Mouse (Mus musculus) E14TG2a.4 (cell line): ENCODE measurements at regions not wholly inside any gene's neighbourhood (a gene's known extent, or its start where the extent isn't known, plus 50 kb on each side); places are given as distances from the start of the nearest gene placed in this dataset.

Source experiments
- H3K27me3 ChIP-seq: 2 replicates; pipeline ENCODE4 v1.6.1; 2014; ENCODE audit warnings: low read length, control low read depth; ENCODE audit not compliant: insufficient read depth
- H3K36me3 ChIP-seq: 2 replicates; pipeline ENCODE4 v1.6.1; 2014; ENCODE audit warnings: low read length, control low read depth; ENCODE audit not compliant: insufficient read depth
- H3K4me1 ChIP-seq: replicated peaks from 2 replicates; pipeline ENCODE4 v1.6.1; 2014; ENCODE audit warnings: low read depth, low read length, control low read depth
- H3K4me3 ChIP-seq: replicated peaks from 2 replicates; pipeline ENCODE4 v1.5.1; 2014; ENCODE audit warnings: mild to moderate bottlenecking, low read length
- H3K9me3 ChIP-seq: 2 replicates; pipeline ENCODE4 v1.6.1; 2014; ENCODE audit warnings: low read length, control low read depth
- CTCF ChIP-seq: conservative IDR thresholded peaks from 2 replicates; pipeline ENCODE4 v1.5.1; 2014; ENCODE audit warnings: low read length
- NANOG ChIP-seq: IDR thresholded peaks from 2 replicates; pipeline ENCODE4 v1.6.1; 2014; ENCODE audit warnings: borderline replicate concordance, low read length, mixed read lengths
- POU5F1 ChIP-seq: IDR thresholded peaks from 2 replicates; pipeline ENCODE4 v1.6.1; 2014; ENCODE audit warnings: low read length, borderline replicate concordance

- TF ChIP-seq NANOG (no peak), CTCF (no peak), POU5F1 (no peak)
- Histone ChIP-seq H3K4me1 (no peaks in the 10 kb centered on the region), H3K4me3 (no peak overlapping the region), H3K9me3 (no peaks in the 10 kb centered on the region), H3K27me3 (no peaks in the 10 kb centered on the region), H3K36me3 (no peaks in the 10 kb centered on the region)
These were observed 158.4 kb upstream of the Shisa6 start for GRCm38 (mm10) chr11:66684181-66684580.

GRCm38 (mm10) chr11:66694651-66695266 is 169.0 kb upstream of the Shisa6 start:
- Histone ChIP-seq H3K27me3 (no peaks in the 10 kb centered on the region), H3K9me3 (peaks cover 31% of the 10 kb centered on the region), H3K4me1 (peaks cover 18% of the 10 kb centered on the region), H3K36me3 (no peaks in the 10 kb centered on the region), H3K4me3 (no peak overlapping the region)
- TF ChIP-seq POU5F1 (no peak), CTCF (no peak), NANOG (no peak)

GRCm38 (mm10) chr11:66696791-66697190 is 171.0 kb upstream of the Shisa6 start:
- no peak overlapping the region for H3K4me3 ChIP-seq
- peaks cover 32% of the 10 kb centered on the region for H3K9me3 ChIP-seq
- no peaks in the 10 kb centered on the region for H3K36me3 ChIP-seq
- TF ChIP-seq CTCF (no peak), NANOG (no peak), POU5F1 (no peak; the same call in 1 of the 2 replicates)
- H3K4me1 ChIP-seq, result peaks cover 18% of the 10 kb centered on the region
- H3K27me3 ChIP-seq, result no peaks in the 10 kb centered on the region

GRCm38 (mm10) chr11:66745479-66745878 is 166.3 kb upstream of the Pirt start:
- TF ChIP-seq NANOG, result no peak
- TF ChIP-seq CTCF, result no peak
- TF ChIP-seq POU5F1, result no peak
- H3K4me3 ChIP-seq, result no peak overlapping the region
- H3K27me3 ChIP-seq, result no peaks in the 10 kb centered on the region
- H3K4me1 ChIP-seq, result no peaks in the 10 kb centered on the region
- H3K36me3 ChIP-seq, result no peaks in the 10 kb centered on the region
- peaks cover 4% of the 10 kb centered on the region; the same call in 1 of the 2 replicates for H3K9me3 ChIP-seq

GRCm38 (mm10) chr11:66789997-66790396 is 121.8 kb upstream of the Pirt start:
- H3K4me1 ChIP-seq, result no peaks in the 10 kb centered on the region
- TF ChIP-seq CTCF, result no peak
- no peak for TF ChIP-seq POU5F1
- TF ChIP-seq NANOG, result no peak
- no peaks in the 10 kb centered on the region for H3K9me3 ChIP-seq
- no peaks in the 10 kb centered on the region for H3K36me3 ChIP-seq
- no peak overlapping the region for H3K4me3 ChIP-seq
- H3K27me3 ChIP-seq, result no peaks in the 10 kb centered on the region

GRCm38 (mm10) chr11:66806887-66807286 is 104.9 kb upstream of the Pirt start:
- Histone ChIP-seq H3K27me3 (no peaks in the 10 kb centered on the region), H3K4me3 (no peak overlapping the region), H3K36me3 (no peaks in the 10 kb centered on the region), H3K4me1 (no peaks in the 10 kb centered on the region), H3K9me3 (no peaks in the 10 kb centered on the region)
- no peak for TF ChIP-seq NANOG

GRCm38 (mm10) chr11:66813310-66813709 is 98.5 kb upstream of the Pirt start:
- H3K27me3 ChIP-seq, result no peaks in the 10 kb centered on the region
- no peak for TF ChIP-seq CTCF
- TF ChIP-seq NANOG, result no peak
- TF ChIP-seq POU5F1, result no peak
- H3K4me1 ChIP-seq, result no peaks in the 10 kb centered on the region
- H3K4me3 ChIP-seq, result no peak overlapping the region
- peaks cover 44% of the 10 kb centered on the region for H3K9me3 ChIP-seq
- no peaks in the 10 kb centered on the region for H3K36me3 ChIP-seq

GRCm38 (mm10) chr11:66813731-66814130 is 98.0 kb upstream of the Pirt start:
- H3K4me1 ChIP-seq, result no peaks in the 10 kb centered on the region
- no peaks in the 10 kb centered on the region for H3K36me3 ChIP-seq
- no peaks in the 10 kb centered on the region for H3K27me3 ChIP-seq
- H3K4me3 ChIP-seq, result no peak overlapping the region
- peaks cover 48% of the 10 kb centered on the region for H3K9me3 ChIP-seq
- TF ChIP-seq CTCF (no peak), NANOG (no peak), POU5F1 (no peak)

GRCm38 (mm10) chr11:66835864-66836263 is 75.9 kb upstream of the Pirt start:
- H3K9me3 ChIP-seq, result no peaks in the 10 kb centered on the region
- no peak overlapping the region for H3K4me3 ChIP-seq
- H3K4me1 ChIP-seq, result no peaks in the 10 kb centered on the region
- no peaks in the 10 kb centered on the region for H3K27me3 ChIP-seq
- TF ChIP-seq POU5F1, result no peak
- TF ChIP-seq NANOG, result no peak
- TF ChIP-seq CTCF, result no peak
- H3K36me3 ChIP-seq, result no peaks in the 10 kb centered on the region
